Mouse (Mus musculus) hindbrain, embryonic 13.5 days (tissue): ENCODE results near the gene Sowaha. TPM values are rescaled to one million over a fixed set of nuclear protein-coding genes. Genes with fewer than 3 reads are reported as not detected.

Experiments
- ATAC-seq: fragments of 200-750 bp; cut with Nextera tagmentation; 2 replicates; pipeline ENCODE4 v1.8.0; 2017; ENCODE audit warnings: moderate TSS enrichment; ENCODE audit not compliant: low FRiP score
- H3K27ac ChIP-seq: fragments of 300-500 bp; sonication (generic); 2 replicates; pipeline ENCODE4 v1.5.1; 2015; ENCODE audit warnings: inconsistent platforms, mild to moderate bottlenecking, moderate library complexity
- H3K27me3 ChIP-seq: fragments of 300-500 bp; sonication (generic); 2 replicates; pipeline ENCODE4 v1.6.1; 2015; ENCODE audit warnings: mild to moderate bottlenecking, inconsistent platforms
- H3K36me3 ChIP-seq: fragments of 300-500 bp; sonication (generic); 2 replicates; pipeline ENCODE4 v1.6.1; 2015; ENCODE audit warnings: mild to moderate bottlenecking, inconsistent platforms
- H3K4me1 ChIP-seq: fragments of 300-500 bp; sonication (generic); replicated peaks from 2 replicates; pipeline ENCODE4 v1.6.1; 2015; ENCODE audit warnings: inconsistent platforms
- H3K4me2 ChIP-seq: fragments of 300-500 bp; sonication (generic); 2 replicates; pipeline ENCODE4 v1.6.1; 2015; ENCODE audit warnings: inconsistent platforms, mild to moderate bottlenecking, moderate library complexity
- H3K4me3 ChIP-seq: fragments of 300-500 bp; sonication (generic); 2 replicates; pipeline ENCODE4 v1.5.1; 2015; ENCODE audit warnings: mild to moderate bottlenecking, inconsistent platforms
- H3K9ac ChIP-seq: fragments of 300-500 bp; sonication (generic); 2 replicates; pipeline ENCODE4 v1.6.1; 2015; ENCODE audit warnings: mild to moderate bottlenecking, inconsistent platforms
- H3K9me3 ChIP-seq: fragments of 300-500 bp; sonication (generic); 2 replicates; pipeline ENCODE4 v1.6.1; 2016; ENCODE audit warnings: inconsistent platforms
- WGBS: fragments of 180-500 bp; shearing (Covaris S2); methylation state at CpG from one replicate; pipeline ENCODE4 v1.1.7; 2015; 5-methylcytosine and 5-hydroxymethylcytosine counted together
- polyA plus RNA-seq: library from polyadenylated mRNA; unstranded; fragments of >200 nt; fragmentation: Nextera tagmentation; extraction: Ambion mirVana; gene quantifications from 2 replicates; pipeline ENCODE4 v1.2.1, GENCODE M21; 2015

Sowaha gene
- 0.55 and 0.71 TPM in 2 replicates for polyA plus RNA-seq

DNA sequence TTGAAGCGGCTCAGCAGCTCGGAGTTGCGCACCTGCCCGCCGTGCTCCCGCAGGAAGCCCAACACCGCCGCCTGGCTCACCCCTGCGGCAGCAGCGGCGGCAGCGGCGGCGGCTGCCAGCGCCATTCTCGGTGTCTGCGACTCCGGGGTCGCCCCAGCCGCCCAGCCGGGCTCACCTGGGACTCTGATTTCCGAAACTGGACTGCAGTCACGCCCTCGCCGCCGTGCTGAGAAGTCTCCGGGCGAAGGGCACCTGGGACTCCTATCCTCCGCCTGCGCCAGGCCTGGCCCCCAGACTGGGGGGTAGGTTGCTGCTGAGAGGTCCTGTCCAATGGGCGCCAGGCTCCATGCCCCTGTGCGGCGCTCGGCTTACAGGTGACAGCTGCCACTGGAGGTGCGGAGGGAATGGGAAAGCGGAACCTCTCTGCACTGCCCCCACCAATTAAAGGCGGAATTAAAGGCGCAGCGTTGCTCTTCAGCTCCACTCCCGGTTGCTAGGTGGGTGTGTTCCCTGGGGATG lies at the start of gene Sowaha, which contains the start of gene Gm9945:
TSS of gene Sowaha (minus strand) at position 492 of the 519 bp plus-strand sequence.
TSS of gene Gm9945 (plus strand) at position 384 of the 519 bp plus-strand sequence.
- Histone ChIP-seq H3K36me3 (no peaks in the 10 kb centered on the region), H3K4me2 (peak within 1 kb of the TSS; percentile 72), H3K27ac (no peak within 1 kb of the TSS), H3K4me3 (peak within 1 kb of the TSS; percentile 49), H3K9ac (peak within 1 kb of the TSS; percentile 69), H3K27me3 (peaks cover 72% of the 10 kb centered on the region), H3K4me1 (peaks cover 37% of the 10 kb centered on the region), H3K9me3 (no peaks in the 10 kb centered on the region)
- ATAC-seq: peak; percentile 60; the same call in 1 of the 2 replicates
- 3% methylated on average over 40 of the region's 40 CpGs for WGBS

DNA sequence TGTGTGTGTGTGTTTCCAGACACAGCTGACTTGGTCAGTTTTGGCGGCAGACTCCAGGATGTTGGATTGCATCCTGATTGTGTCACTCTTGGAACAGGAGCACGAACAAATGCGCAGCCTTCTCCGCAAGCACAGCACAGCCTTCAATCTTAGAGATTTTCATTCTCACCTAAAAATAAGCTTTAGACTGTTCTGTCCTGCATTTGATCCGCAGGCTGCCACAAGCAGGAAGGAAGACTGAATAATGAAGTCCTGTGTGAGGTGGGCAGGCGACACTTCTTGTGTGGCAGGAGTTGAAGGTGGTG lies 49.1 kb upstream of the Sowaha start:
- 71% methylated on average over 6 of the region's 6 CpGs for WGBS
- Histone ChIP-seq H3K27ac (no peak overlapping the region), H3K4me1 (peaks cover 26% of the 10 kb centered on the region), H3K36me3 (peaks cover 15% of the 10 kb centered on the region), H3K4me2 (no peak overlapping the region), H3K9ac (no peak overlapping the region), H3K4me3 (no peak overlapping the region), H3K9me3 (no peaks in the 10 kb centered on the region), H3K27me3 (no peaks in the 10 kb centered on the region)
- ATAC-seq: no peak

DNA sequence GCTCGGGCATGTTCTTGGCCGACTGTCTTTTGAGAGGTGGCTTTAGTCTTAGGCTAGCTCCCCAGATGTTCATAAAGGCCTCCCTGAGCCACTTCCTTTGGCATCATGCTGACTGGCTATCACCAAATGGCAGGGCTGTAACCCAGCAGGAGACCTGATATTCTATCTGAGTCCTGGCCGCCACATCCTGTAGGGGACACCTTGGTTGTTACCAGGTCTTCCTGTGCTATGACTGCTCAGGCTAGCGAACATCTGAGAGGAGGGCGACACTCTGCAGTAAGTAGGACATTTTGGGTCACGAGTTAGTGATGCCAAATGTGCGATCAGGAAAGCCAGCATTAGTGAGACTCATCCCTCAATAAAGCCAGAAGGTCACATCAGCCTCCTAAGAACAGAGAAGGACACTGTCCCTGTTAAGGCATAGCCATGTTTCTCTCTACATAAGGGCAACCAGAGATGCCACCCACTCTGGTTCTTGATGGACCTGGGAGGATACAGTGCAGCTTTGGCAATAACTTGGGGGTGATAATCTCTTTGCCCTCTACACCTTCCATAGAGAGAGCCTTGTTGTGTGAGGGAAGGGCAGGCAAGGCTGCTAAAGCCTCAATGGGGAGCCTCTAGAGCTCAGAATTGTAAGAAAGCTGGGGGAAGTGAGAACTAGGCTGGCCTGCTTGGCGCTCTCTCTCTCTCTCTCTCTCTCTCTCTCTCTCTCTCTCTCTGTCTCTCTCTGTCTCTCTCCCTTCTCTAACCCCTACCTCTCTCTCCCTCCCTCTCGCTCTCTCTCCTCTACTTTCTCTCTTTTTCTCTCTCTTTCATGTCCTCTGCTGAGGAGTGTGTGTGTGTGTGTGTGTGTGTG lies 48.6 kb upstream of the Sowaha start:
- no peak overlapping the region for H3K4me2 ChIP-seq
- no peak overlapping the region for H3K4me3 ChIP-seq
- no peak overlapping the region for H3K27ac ChIP-seq
- H3K27me3 ChIP-seq: no peaks in the 10 kb centered on the region
- 86% methylated on average over 9 of the region's 9 CpGs for WGBS
- H3K4me1 ChIP-seq: peaks cover 32% of the 10 kb centered on the region
- no peak for ATAC-seq
- peaks cover 9% of the 10 kb centered on the region for H3K36me3 ChIP-seq
- no peaks in the 10 kb centered on the region for H3K9me3 ChIP-seq
- no peak overlapping the region for H3K9ac ChIP-seq

DNA sequence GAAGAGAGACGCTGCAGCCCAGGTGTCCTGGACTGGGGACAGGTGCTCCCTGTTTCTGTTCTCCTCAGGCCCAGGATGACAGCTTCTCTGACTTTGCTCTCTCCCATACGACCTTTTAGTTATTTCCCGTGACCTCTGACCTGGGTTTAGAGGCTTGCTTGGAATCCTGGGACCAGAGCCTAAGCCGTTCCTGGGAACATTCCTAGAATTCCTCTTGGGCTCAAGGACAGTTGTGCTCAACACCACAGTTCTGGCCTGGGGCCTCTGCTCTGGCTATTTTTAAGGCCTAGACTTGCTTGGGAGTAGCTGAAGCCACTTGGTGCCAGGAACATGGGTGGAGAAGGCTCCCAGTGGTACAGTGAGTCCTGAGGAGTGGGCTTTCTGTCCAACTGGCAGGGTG lies 45.4 kb upstream of the Sowaha start:
- H3K9me3 ChIP-seq: no peaks in the 10 kb centered on the region
- peaks cover 62% of the 10 kb centered on the region for H3K4me1 ChIP-seq
- ATAC-seq: no peak
- H3K27me3 ChIP-seq: 0 out of 2 replicates have a peak, but pooled peaks cover 4% of the 10 kb centered on the region
- H3K9ac ChIP-seq: no peak overlapping the region
- H3K4me2 ChIP-seq: no peak overlapping the region
- 44% methylated on average over 4 of the region's 4 CpGs for WGBS
- H3K36me3 ChIP-seq: no peaks in the 10 kb centered on the region
- no peak overlapping the region for H3K27ac ChIP-seq
- H3K4me3 ChIP-seq: no peak overlapping the region

DNA sequence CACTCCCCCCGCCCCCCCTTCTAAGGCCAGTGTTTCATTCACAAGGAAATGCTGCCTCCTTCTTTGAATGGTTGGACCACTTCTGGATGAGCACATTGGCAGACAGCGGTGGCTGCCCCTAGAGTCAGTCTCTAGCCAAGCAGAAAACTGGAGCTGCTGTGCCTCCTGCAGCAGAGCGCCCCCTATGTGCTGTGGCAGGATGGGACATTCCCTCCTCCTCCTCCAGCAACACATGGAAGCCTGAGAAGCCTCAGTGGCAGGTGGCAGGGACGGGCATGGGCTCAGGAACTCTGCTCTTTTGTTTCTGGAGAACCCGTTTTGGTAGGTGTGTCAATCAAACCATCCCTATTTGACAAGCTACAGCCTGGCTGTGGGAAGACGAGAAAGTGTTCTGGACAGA lies 44.8 kb upstream of the Sowaha start:
- Histone ChIP-seq H3K4me1 (peaks cover 66% of the 10 kb centered on the region), H3K27ac (no peak overlapping the region), H3K27me3 (0 out of 2 replicates have a peak, but pooled peaks cover 4% of the 10 kb centered on the region), H3K4me3 (no peak overlapping the region), H3K36me3 (no peaks in the 10 kb centered on the region), H3K4me2 (no peak overlapping the region), H3K9me3 (no peaks in the 10 kb centered on the region), H3K9ac (no peak overlapping the region)
- 71% methylated on average over 6 of the region's 6 CpGs for WGBS
- no peak for ATAC-seq

DNA sequence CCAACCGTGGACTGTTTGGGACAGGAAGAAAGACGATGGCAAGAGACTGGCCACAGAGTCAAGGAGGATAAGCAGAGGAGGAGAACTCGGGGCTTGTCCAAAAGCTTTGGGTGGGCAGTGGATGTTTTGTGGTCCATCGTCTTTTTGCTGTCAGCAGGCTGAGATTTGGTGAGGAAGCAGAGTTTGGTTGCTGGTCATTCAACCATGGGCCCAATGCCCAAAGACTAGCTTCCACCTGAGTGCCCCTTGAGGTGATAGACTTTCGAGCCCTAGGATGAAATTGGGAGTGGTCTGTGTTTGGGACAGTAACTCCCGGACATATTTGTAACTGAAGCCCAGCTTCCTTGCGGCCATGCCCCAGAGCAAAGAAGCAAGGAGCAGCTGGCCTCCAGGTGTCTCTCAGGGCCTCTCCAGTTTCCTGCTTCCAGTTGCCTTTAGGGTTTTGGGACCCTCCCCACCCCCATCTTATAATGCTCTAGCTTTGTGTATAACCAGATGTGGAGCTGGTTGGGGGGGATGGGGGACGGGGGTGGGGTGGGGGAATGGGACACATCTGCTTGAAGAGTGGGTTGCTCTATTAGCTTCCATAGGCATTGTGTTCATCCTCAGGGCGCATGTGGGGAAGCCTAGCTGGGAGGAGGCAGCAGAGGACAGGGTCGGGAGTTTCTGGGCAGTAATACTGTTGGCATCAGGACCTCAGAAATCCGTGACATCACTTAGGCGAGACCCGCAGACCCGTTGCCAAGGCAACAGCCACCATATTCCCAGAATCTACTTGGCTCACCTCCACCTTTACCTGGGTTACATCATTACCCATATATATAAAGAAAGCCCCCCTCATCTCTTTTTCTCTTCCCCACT lies 43.7 kb upstream of the Sowaha start:
- peaks cover 8% of the 10 kb centered on the region for H3K27me3 ChIP-seq
- no peak for ATAC-seq
- no peaks in the 10 kb centered on the region for H3K36me3 ChIP-seq
- H3K4me3 ChIP-seq: no peak overlapping the region
- peaks cover 59% of the 10 kb centered on the region for H3K4me1 ChIP-seq
- WGBS: 85% methylated on average over 14 of the region's 14 CpGs
- no peaks in the 10 kb centered on the region for H3K9me3 ChIP-seq
- no peak overlapping the region for H3K9ac ChIP-seq
- no peak overlapping the region for H3K4me2 ChIP-seq
- no peak overlapping the region for H3K27ac ChIP-seq

DNA sequence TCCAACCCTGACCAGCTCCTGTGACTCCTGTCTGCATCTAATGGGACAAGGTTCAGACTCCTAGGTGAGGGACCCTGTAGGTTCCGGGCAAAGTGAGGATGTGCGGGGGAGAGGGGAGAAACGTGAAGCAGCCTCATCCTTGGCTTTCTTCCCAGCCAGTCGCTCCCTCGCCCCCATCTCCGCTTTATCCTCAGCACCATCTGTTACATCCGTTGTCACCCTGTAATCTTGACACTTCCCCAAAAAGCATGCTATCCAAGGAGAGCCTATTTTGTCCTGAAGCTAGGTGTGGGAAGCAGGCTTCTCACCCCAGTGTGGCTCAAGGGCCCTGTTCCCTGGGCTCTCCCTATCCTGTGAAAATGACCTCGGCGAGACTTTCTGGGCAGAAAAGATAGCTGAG lies 42.9 kb upstream of the Sowaha start:
- Histone ChIP-seq H3K9me3 (no peaks in the 10 kb centered on the region), H3K9ac (no peak overlapping the region), H3K4me2 (0 out of 2 replicates have a peak overlapping the region, but pooled peaks have one; percentile 1), H3K27me3 (peaks cover 16% of the 10 kb centered on the region), H3K4me3 (no peak overlapping the region), H3K36me3 (no peaks in the 10 kb centered on the region), H3K4me1 (peaks cover 57% of the 10 kb centered on the region), H3K27ac (no peak overlapping the region)
- ATAC-seq: no peak
- 76% methylated on average over 9 of the region's 9 CpGs for whole genome bisulfite sequencing

DNA sequence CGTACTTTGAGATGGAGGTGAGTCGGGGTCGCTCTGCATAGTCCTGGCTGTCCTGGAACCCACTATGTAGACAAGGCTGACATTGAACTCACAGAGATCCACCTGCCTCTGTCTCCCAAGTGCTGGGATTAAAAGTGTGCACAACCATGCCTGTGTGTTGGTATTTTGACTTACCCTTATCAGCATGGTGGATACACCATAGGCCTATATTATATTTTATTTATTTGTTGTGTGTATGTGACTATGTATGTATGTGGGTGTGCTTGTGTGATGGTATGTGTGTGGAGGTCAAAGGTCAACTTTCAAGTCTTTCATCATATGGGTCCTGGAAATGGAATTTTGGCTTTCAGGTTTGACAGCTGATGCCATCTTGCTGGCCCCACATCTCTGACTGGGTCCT lies 42.3 kb upstream of the Sowaha start:
- Histone ChIP-seq H3K4me1 (peaks cover 57% of the 10 kb centered on the region), H3K9me3 (no peaks in the 10 kb centered on the region), H3K9ac (no peak overlapping the region), H3K4me3 (no peak overlapping the region), H3K4me2 (no peak overlapping the region), H3K27me3 (peaks cover 22% of the 10 kb centered on the region), H3K36me3 (no peaks in the 10 kb centered on the region), H3K27ac (no peak overlapping the region)
- WGBS: 96% methylated on average over 3 of the region's 3 CpGs
- no peak for ATAC-seq

DNA sequence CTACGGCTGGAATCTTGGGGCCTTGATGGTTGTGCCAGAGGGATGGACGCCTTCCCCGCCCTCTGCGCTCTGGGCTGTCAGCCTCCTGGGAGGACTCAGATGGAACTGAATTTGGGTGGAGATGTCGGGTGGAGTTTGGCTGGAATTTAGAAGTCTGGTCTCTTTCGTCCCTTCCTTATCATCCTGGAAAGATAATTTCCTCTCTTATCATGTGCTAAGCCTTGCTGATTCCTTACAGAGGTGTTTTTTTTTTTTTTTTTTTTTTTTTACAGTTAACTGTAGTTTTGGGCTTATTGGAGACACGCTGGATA lies 41.7 kb upstream of the Sowaha start:
- 84% methylated on average over 7 of the region's 7 CpGs for WGBS
- H3K9me3 ChIP-seq: no peaks in the 10 kb centered on the region
- ATAC-seq: no peak
- no peak overlapping the region for H3K9ac ChIP-seq
- peaks cover 57% of the 10 kb centered on the region for H3K4me1 ChIP-seq
- H3K27me3 ChIP-seq: peaks cover 25% of the 10 kb centered on the region
- H3K36me3 ChIP-seq: no peaks in the 10 kb centered on the region
- H3K4me3 ChIP-seq: no peak overlapping the region
- peak overlapping the region; percentile 83 for H3K4me2 ChIP-seq
- H3K27ac ChIP-seq: no peak overlapping the region

DNA sequence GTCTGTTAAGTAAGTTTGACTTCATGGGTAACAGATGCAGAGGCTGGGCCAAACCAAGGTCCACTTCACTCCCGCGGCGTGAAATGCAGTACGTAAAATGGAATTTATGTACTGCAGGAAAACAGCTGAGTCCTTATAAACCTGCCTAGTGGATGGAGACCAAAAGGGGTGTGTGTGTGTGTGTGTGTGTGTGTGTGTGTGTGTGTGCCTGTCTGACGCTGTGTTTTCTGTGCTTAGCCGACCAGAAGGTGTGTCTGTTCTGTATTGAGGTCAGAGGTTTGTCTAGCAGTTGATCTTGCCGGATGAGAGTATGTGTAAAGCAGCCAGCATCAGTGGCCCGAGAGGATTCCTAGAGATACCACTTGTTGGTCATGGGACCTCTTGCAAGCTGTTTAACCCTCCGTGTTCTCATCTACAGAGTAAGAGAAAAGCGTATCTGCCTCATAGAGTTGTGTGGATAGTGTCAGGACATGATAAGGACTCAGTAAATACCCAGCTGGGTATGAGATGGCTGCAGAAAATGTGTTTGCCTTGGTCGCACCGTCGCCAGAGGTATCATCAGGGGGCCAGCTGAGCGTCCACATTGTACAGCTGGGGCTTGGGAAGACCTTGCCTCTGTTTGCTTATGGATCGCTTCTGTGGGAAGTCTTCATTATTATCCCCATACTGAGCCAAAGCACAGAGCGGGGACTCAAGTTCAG lies 41.2 kb upstream of the Sowaha start:
- ATAC-seq: no peak
- Histone ChIP-seq H3K4me3 (peak overlapping the region; percentile 73), H3K4me2 (peak overlapping the region; percentile 83), H3K9ac (peak overlapping the region; percentile 87), H3K36me3 (no peaks in the 10 kb centered on the region), H3K27me3 (peaks cover 25% of the 10 kb centered on the region), H3K9me3 (no peaks in the 10 kb centered on the region), H3K27ac (no peak overlapping the region), H3K4me1 (peaks cover 56% of the 10 kb centered on the region)
- WGBS: 47% methylated on average over 16 of the region's 16 CpGs

DNA sequence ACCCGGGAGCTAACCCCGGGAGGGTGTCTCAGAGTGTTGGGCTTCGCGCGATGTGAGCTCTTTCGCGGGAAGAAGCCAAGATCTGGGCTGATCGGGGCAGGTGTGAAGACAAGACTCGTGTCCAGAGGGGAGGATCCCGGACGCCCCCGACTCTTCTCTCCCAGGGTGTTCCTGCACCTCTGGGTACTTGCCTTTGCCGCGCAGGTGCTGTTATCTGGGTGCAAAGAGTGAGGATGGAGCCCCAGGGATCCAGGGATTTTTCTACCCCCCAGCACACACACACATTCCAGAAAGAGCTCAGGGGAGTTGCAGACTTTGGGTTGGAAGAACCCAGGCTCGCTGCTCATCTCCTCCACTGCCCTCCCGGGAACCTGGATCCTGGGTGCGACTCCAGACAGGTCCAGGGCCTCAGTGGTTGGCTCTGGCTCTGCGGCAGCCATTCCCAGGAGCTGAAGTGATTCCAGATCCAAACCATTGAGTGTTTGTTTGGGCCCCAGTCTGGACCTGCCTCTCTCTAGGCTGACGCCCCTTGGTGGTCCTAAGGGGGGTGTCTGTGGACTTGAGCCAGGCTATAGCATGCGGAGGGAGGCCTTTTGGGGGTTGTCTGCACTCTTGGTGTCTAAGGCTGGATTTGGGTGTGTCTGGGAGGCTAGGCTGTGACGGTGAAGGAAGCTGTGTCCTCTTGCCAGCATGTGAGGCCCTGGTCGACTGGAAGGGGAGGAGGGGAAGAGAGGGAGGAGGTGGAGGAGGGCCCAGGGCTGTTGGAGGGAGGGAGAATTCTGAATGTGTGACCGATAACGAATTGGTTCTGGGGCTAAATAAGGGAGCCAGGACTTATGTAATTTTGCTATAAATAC lies 40.3 kb upstream of the Sowaha start:
- peak; percentile 34 for ATAC-seq
- no peaks in the 10 kb centered on the region for H3K9me3 ChIP-seq
- H3K4me2 ChIP-seq: peak overlapping the region; percentile 83
- H3K27ac ChIP-seq: peak overlapping the region; percentile 71
- H3K36me3 ChIP-seq: no peaks in the 10 kb centered on the region
- peak overlapping the region; percentile 87 for H3K9ac ChIP-seq
- 3% methylated on average over 24 of the region's 24 CpGs for WGBS
- peaks cover 51% of the 10 kb centered on the region for H3K4me1 ChIP-seq
- peaks cover 30% of the 10 kb centered on the region for H3K27me3 ChIP-seq
- H3K4me3 ChIP-seq: peak overlapping the region; percentile 73
